Mouse (Mus musculus) brown adipose tissue, adult 24 weeks (tissue): ENCODE measurements around the gene Unc5c. TPM values are rescaled to one million over a fixed set of nuclear protein-coding genes. Genes with fewer than 3 reads are reported as not detected.

Experiments
- H3K27ac ChIP-seq: fragments of 200-500 bp; replicated peaks from 2 replicates; pipeline ENCODE4 v1.5.1; 2012; ENCODE audit warnings: low read depth, mild to moderate bottlenecking, low read length
- H3K4me1 ChIP-seq: fragments of 200-500 bp; 2 replicates; pipeline ENCODE4 v1.6.1; 2012; ENCODE audit warnings: low read length, mixed read lengths; ENCODE audit not compliant: control insufficient read depth, insufficient read depth, insufficient read length
- H3K4me3 ChIP-seq: fragments of 200-500 bp; 2 replicates; pipeline ENCODE4 v1.5.1; 2012; ENCODE audit warnings: low read depth, mild to moderate bottlenecking, low read length, moderate library complexity; ENCODE audit not compliant: insufficient read depth
- polyA plus RNA-seq: library from polyadenylated mRNA; stranded (reverse); fragments of >200 nt; gene quantifications from 2 replicates; pipeline ENCODE4 v1.2.4, GENCODE M21; 2012; ENCODE audit not compliant: missing spikeins, insufficient read depth, insufficient read length

Gene Unc5c
- polyA plus RNA-seq, 1 experiment, result not detected

GRCm38 (mm10) chr3:141819331-141819941 is 354.4 kb downstream of the Unc5c start:
- Histone ChIP-seq H3K4me3 (no peak overlapping the region), H3K27ac (no peak overlapping the region), H3K4me1 (no peaks in the 10 kb centered on the region)

GRCm38 (mm10) chr3:141828301-141828700 is 363.3 kb downstream of the Unc5c start:
- Histone ChIP-seq H3K4me1 (no peaks in the 10 kb centered on the region), H3K27ac (no peak overlapping the region), H3K4me3 (no peak overlapping the region)

DNA sequence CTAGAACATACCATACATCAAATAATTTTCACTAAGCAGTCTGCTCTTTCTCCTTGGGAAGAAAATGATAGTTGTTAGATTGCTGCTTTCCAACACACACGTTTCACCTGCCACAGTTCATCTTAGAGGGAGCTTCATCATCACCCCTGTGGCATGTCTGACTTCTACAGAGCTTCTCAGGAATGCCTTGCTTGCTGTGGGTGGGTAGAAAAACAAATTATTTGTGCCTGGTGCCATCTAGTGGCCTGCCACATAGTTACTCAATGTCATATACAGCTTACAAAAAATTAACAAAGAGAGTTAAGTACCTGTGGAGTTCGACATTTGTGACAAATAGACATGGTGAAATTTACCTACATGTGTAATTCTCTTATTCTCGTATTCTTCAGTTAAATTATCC is 366.1 kb downstream of the Unc5c start:
- H3K27ac ChIP-seq, result no peak overlapping the region
- H3K4me1 ChIP-seq, result no peaks in the 10 kb centered on the region
- no peak overlapping the region for H3K4me3 ChIP-seq

- no peak overlapping the region for H3K27ac ChIP-seq
- H3K4me3 ChIP-seq, result no peak overlapping the region
- no peaks in the 10 kb centered on the region for H3K4me1 ChIP-seq
Measured at GRCm38 (mm10) chr3:141838864-141839263, 373.8 kb downstream of the Unc5c start.

- no peak overlapping the region for H3K27ac ChIP-seq
- no peak overlapping the region for H3K4me3 ChIP-seq
- H3K4me1 ChIP-seq, result no peaks in the 10 kb centered on the region
Measured at GRCm38 (mm10) chr3:141849206-141849605, 384.2 kb downstream of the Unc5c start.

- Histone ChIP-seq H3K4me1 (no peaks in the 10 kb centered on the region), H3K27ac (no peak overlapping the region), H3K4me3 (no peak overlapping the region)
Measured at GRCm38 (mm10) chr3:141850141-141850540, 385.1 kb downstream of the Unc5c start.

DNA sequence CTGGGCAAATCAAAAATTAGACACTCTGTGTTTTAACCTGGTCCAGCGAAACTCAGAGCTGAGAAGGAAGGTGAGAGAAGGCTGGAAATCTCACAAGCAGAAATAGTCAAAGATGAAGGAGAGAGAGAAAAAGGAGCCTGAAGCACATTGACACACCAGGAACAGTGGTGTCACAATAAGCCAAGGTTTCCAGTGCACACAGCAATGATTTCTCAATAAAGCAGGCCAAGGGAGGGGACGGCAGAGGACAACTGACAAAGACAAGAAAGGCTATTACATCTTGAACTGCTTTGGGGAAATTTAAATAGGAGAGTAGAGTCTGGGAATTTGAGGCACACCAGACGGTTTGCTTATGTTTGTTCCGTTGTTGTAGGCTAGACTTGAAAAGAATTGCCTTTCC is 389.3 kb downstream of the Unc5c start:
- Histone ChIP-seq H3K4me3 (no peak overlapping the region), H3K4me1 (no peaks in the 10 kb centered on the region), H3K27ac (no peak overlapping the region)

DNA sequence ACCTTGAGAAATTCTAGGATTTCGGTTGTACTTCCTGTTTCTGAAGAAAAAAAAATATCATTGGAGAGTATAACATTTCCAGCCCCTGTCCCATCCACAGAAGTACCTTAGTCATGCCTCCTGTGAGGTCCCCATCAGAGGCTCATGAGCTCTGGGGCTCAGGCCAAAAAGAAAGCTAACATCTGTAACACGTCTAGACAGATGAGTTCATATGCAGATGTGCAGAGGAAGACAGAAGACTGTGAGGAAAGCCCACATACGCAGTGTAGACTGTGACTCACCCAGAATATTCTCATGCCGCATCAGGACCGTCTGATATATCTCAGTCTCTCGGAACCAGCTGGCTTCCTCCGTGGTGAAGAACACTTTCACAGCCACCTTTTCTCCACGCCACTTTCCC is 392.1 kb downstream of the Unc5c start:
- Histone ChIP-seq H3K4me1 (no peaks in the 10 kb centered on the region), H3K27ac (no peak overlapping the region), H3K4me3 (no peak overlapping the region)

DNA sequence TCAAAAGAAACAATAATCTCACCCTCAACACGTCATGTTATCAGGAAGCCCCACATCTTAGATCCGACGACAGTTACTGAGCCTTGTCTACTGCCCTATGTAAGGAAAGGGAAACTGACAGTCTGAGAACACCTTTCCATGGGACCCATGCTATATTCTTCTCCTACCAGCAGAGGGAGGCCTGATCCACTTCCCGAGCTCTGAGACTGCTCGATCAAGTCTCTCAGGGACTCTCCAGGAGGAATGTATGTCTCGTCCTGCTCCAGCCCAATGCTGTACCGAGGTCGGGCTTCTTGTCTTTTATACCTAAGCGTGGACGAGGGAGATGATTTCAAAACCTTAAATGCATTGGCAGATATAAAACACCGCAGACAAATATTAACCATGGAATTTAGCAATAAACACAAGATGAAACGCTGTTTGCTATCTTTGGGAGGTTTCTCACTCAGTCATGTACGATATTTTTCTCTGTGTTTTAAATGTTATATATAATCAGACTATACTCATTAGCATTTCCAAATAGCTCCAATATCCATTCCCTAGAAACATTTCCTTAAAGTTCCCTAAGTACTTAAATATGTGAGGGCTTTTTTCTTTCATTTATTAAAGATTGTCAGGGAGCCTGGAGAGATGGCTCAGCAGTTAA is 397.9 kb downstream of the Unc5c start:
- Histone ChIP-seq H3K4me3 (no peak overlapping the region), H3K4me1 (no peaks in the 10 kb centered on the region)

DNA sequence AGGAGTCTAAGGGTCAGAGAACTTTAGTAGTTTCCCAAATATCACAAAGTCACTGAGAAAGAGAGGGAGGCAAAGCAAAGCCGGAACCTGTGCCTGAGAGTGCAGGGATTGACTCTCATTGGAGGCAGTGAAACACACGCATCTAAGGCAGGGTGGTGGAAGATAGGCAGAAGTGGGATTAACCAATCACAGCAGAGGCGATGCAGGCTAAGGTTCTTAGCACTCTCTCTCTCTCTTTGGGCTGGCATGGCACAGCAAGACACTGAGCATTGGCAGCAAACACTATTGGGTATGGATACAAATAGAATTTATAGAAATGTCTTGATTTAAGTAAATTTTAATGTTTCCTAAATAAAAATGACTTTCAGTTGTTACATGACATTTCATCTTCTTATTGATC is 406.8 kb downstream of the Unc5c start:
- no peaks in the 10 kb centered on the region for H3K4me1 ChIP-seq
- no peak overlapping the region for H3K27ac ChIP-seq

More for the DNA sequence above, 397.9 kb downstream of the Unc5c start:
- H3K27ac ChIP-seq, result no peak overlapping the region

DNA sequence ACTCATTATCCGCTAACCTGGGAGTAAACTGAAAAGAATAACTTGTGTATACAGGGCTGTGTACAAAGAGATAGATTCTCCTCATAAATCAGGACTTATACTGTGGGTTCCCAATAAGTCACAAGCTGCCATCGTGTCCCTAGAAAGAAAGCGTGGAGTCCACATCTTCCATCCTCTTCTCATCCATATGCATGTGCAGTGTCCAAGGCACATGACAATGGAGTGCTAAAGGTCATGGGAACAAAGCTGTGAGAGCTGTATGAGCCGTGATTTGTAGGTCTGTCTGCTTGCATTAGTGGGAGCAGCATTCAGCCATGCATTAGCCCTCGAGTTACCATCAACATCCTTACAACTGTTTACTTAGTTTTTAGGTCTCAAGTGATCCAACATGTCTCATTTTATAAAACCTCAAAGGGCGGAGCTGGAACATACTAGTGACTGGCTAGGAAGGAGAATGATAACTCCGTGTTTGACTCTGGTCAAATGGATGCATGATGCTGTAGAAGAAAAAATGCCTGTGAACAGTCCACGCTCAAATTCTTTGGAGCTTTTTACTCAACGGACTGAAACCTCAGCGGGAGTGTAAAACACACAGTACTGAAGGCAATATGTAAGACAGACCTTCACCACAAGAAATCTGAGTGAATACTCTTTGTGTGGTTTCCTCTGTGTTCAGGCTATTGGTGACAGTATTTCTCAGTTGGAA is 407.5 kb downstream of the Unc5c start:
- H3K4me3 ChIP-seq, result no peak overlapping the region
- no peak overlapping the region for H3K27ac ChIP-seq
- H3K4me1 ChIP-seq, result no peaks in the 10 kb centered on the region

More for the DNA sequence above, 406.8 kb downstream of the Unc5c start:
- no peak overlapping the region for H3K4me3 ChIP-seq

DNA sequence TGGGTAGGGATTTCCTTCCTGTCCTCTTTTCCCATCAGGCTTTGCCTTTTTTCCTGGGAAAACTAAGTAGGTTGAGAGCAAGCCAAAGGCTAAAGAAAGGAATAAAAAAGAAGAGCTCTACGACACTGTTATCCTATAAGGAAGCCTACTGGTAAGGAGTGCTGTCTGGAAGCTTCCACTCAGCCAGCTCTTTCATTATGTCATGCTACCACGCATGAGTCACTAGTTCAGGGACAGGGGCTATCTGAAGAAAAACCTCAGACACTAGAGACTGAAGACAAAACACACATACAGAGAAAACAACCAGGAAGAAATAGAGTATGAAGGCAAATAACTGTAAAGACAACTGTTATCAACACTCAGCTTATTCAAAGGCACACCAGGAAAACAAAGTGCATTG is 417.5 kb downstream of the Unc5c start:
- no peaks in the 10 kb centered on the region for H3K4me1 ChIP-seq
- H3K4me3 ChIP-seq, result no peak overlapping the region
- no peak overlapping the region for H3K27ac ChIP-seq

- Histone ChIP-seq H3K4me1 (no peaks in the 10 kb centered on the region), H3K27ac (no peak overlapping the region)
Measured at GRCm38 (mm10) chr3:141884190-141884589, 419.2 kb downstream of the Unc5c start.

More at GRCm38 (mm10) chr3:141884190-141884589, 419.2 kb downstream of the Unc5c start:
- H3K4me3 ChIP-seq, result no peak overlapping the region
